Mouse (Mus musculus) ES-Bruce4 (cell line): ENCODE results near the gene Slc37a1. TPM values are rescaled to one million over a fixed set of nuclear protein-coding genes. Genes with fewer than 3 reads are reported as not detected.
A peak's percentile ranks its signal among the peaks of the same experiment; 100 is the strongest.

Experiments used
- H3K27ac ChIP-seq: 2 replicates; pipeline ENCODE4 v1.5.1; 2012; ENCODE audit warnings: low read length, inconsistent platforms; ENCODE audit not compliant: insufficient read depth
- H3K27me3 ChIP-seq: 2 replicates; pipeline ENCODE4 v1.6.1; 2012; ENCODE audit warnings: mild to moderate bottlenecking, low read length, inconsistent platforms; ENCODE audit not compliant: control insufficient read depth, poor library complexity, insufficient read depth, severe bottlenecking
- H3K36me3 ChIP-seq: 2 replicates; pipeline ENCODE4 v1.6.1; 2012; ENCODE audit warnings: inconsistent platforms, mild to moderate bottlenecking, low read length, moderate library complexity; ENCODE audit not compliant: control insufficient read depth, poor library complexity, insufficient read depth, severe bottlenecking
- H3K4me1 ChIP-seq: one replicate; pipeline ENCODE4 v1.8.1; 2011; ENCODE audit warnings: low read length; ENCODE audit not compliant: control insufficient read depth, insufficient read depth
- H3K4me3 ChIP-seq: 2 replicates; pipeline ENCODE4 v1.5.1; 2011; ENCODE audit warnings: low read depth, mild to moderate bottlenecking, low read length
- H3K9ac ChIP-seq: 2 replicates; pipeline ENCODE4 v1.6.1; 2012; ENCODE audit warnings: low read depth, mild to moderate bottlenecking, inconsistent platforms; ENCODE audit not compliant: poor library complexity, severe bottlenecking
- H3K9me3 ChIP-seq: replicated peaks from 2 replicates; pipeline ENCODE4 v1.6.1; 2012; ENCODE audit warnings: mild to moderate bottlenecking, low read length, inconsistent platforms; ENCODE audit not compliant: control insufficient read depth, poor library complexity, insufficient read depth, severe bottlenecking
- CTCF ChIP-seq: IDR thresholded peaks from one replicate; pipeline ENCODE4 v1.8.1; 2011; ENCODE audit warnings: low read depth, low read length
- EP300 ChIP-seq: IDR thresholded peaks from 2 replicates; pipeline ENCODE4 v1.6.1; 2011; ENCODE audit warnings: low read depth, low read length; ENCODE audit not compliant: insufficient read depth
- POLR2A ChIP-seq: IDR thresholded peaks from one replicate; pipeline ENCODE4 v1.8.1; 2011; ENCODE audit warnings: low read length; ENCODE audit not compliant: insufficient read depth
- polyA plus RNA-seq: library from polyadenylated mRNA; stranded (reverse); fragments of >200 nt; gene quantifications from 2 replicates; pipeline ENCODE4 v1.2.4, GENCODE M21; 2011; ENCODE audit warnings: low read depth; ENCODE audit not compliant: missing spikeins, insufficient read depth, insufficient read length

The Slc37a1 gene
- polyA plus RNA-seq, 1 experiment = 13.4 TPM

DNA sequence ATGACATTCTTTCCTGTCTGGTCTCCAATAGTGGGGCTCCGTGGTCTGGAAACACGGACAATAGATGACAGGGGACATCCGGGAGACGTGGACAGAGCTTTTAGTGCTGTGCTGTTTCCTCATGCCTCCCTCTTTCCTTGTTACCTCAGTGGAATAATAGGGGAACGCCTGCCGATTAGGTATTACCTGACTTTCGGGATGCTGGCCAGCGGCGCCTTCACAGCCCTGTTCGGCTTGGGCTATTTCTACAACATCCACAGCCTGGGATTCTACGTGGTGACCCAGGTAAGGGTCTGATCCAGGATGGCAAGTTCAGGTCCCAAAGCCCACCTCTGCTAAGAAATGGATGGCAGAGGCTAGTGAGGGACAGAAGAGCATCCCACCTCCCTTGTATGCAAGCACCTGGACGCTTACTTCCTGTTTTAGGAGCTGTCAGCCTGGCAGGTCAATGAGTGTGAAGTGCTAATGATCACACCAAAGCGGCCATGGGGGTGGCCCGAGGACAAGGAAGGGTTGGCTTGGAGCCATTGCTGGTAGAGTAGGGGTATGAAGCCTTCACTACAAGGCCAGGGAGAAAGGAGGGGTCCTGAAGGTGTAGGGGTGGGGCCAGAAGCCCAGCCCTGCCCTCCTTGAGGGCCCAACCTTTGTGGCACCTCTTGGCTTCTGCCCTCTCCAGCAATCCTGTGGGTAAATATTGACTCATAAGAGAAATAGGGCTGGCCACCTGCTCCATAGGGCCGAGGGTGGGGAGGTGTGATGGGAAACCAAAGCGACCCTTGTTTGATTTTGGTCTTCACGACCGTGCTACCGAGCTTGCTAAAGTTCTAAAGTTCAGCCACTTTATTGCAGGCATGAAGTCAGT is 32.5 kb downstream of the Slc37a1 start:
- no peaks in the 10 kb centered on the region for H3K27me3 ChIP-seq
- H3K27ac ChIP-seq = no peak overlapping the region
- H3K9me3 ChIP-seq = no peaks in the 10 kb centered on the region
- no peaks in the 10 kb centered on the region for H3K36me3 ChIP-seq
- H3K9ac ChIP-seq = no peak overlapping the region
- no peak overlapping the region for H3K4me3 ChIP-seq
- peaks cover 4% of the 10 kb centered on the region for H3K4me1 ChIP-seq
- TF ChIP-seq EP300 (no peak), CTCF (no peak), POLR2A (no peak)

DNA sequence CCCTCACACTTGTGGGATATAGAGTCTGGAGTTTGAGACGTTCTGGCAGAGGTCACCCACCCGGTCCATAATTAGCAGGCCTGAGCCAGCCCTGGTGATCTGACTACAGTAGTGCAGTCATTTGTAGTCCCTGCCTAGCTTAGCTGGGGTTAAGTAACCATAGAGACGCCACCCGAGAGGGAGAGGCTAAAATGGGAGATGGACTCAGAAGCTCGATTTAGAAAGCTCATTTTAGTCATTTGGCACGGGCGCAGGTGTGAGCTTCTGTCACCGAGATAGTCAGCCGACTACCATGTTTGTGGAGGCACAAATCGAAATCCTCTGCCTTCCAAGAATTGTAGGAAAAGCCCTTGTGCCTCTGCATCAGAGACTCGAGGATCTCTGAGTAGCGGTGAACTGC is 34.8 kb downstream of the Slc37a1 start:
- no peak overlapping the region for H3K4me3 ChIP-seq
- no peaks in the 10 kb centered on the region for H3K36me3 ChIP-seq
- no peaks in the 10 kb centered on the region for H3K9me3 ChIP-seq
- no peak overlapping the region for H3K27ac ChIP-seq
- peaks cover 4% of the 10 kb centered on the region for H3K4me1 ChIP-seq
- no peak for TF ChIP-seq POLR2A
- no peak for TF ChIP-seq CTCF
- no peak for TF ChIP-seq EP300
- H3K27me3 ChIP-seq = no peaks in the 10 kb centered on the region
- H3K9ac ChIP-seq = no peak overlapping the region

DNA sequence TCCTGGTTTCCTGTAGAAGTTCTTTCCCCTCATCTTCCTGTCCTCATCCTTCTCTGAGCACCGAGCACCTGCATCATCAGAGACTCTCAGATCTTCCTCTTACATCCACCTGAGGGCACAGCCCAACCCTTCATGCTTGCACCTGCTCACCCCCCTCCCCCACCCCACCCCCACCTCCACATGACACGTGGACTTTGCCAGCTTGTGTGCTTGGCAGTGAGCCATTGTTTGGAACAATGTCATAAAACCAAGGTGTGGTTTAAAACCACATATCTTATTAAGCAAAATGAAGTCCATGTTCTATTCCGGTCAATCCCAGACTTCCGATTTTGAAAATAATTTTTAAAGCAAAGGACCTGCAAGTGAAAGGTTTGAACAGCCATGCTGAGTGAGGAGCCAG is 35.9 kb downstream of the Slc37a1 start:
- Histone ChIP-seq H3K9me3 (no peaks in the 10 kb centered on the region), H3K4me3 (no peak overlapping the region), H3K36me3 (no peaks in the 10 kb centered on the region), H3K9ac (0 out of 2 replicates have a peak overlapping the region, but pooled peaks have one; percentile 11), H3K27ac (peak overlapping the region; percentile 34), H3K4me1 (peaks cover 7% of the 10 kb centered on the region), H3K27me3 (no peaks in the 10 kb centered on the region)
- TF ChIP-seq EP300 (no peak), CTCF (no peak)

DNA sequence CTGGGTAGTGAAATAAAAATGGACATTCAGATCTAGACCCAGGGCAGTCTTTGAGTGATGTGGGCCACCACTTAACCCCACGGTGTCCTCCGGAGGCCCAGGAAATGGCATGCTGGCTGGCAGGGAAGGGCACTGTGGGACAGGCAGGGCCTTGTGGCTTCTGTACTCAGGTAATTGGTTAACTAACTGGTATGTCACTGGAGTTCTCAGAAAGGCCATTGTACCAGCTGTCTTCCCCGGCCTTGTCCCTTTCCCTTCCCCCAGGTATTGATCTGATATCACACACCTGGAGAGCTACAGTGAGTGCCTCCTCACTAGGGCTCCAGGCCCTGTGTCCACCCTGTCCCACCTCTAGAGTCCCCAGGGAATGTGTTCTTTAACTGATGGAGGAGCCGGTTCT is 36.8 kb downstream of the Slc37a1 start:
- Histone ChIP-seq H3K4me3 (no peak overlapping the region), H3K36me3 (no peaks in the 10 kb centered on the region), H3K9me3 (no peaks in the 10 kb centered on the region), H3K27me3 (no peaks in the 10 kb centered on the region), H3K27ac (peak overlapping the region; percentile 53; the same call in 1 of the 2 replicates), H3K4me1 (peaks cover 7% of the 10 kb centered on the region), H3K9ac (no peak overlapping the region)
- TF ChIP-seq CTCF (no peak), POLR2A (no peak), EP300 (no peak)

DNA sequence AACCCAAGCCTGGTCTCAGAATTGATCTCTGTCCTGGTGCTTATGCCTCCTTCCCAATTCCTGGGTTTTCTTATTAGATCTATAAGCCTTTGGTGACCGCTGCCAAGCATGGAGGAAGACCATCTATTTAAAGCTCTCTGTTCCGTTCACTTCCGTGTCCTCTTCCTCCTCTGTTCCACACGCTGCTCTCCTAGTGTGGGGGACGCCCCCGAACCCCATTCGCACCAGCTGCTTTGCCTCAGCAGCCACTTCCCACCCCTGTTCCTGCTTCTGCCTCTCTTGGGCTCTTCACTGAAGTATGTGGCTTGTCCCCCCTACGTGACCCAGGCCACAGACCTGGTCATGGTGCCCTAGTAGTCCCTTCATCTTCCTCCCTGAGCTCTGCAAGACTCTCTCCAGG is 37.6 kb downstream of the Slc37a1 start:
- Histone ChIP-seq H3K27me3 (no peaks in the 10 kb centered on the region), H3K4me1 (peaks cover 7% of the 10 kb centered on the region), H3K36me3 (no peaks in the 10 kb centered on the region), H3K9ac (no peak overlapping the region), H3K4me3 (no peak overlapping the region), H3K9me3 (no peaks in the 10 kb centered on the region), H3K27ac (no peak overlapping the region)
- TF ChIP-seq POLR2A = no peak
- TF ChIP-seq CTCF = no peak
- no peak for TF ChIP-seq EP300
